Mouse (Mus musculus): ENCODE data around the gene Rph3a. TPM values are rescaled to one million over a fixed set of nuclear protein-coding genes. Genes with fewer than 3 reads are reported as not detected.

The Rph3a gene
- polyA plus RNA-seq, 2 experiments = 0.10 TPM; not detected in 1

GRCm38 (mm10) chr5:121009406-121009805 lies 486 bp downstream of the Rph3a start:
- ATAC-seq (ENCODE audit: low FRiP score, low read depth) (no peak), DNase-seq (ENCODE audit: low spot score) (peak; percentile 51)
- Histone ChIP-seq H3K4me3 (replicated peaks; ENCODE audit: low read length) (no peak overlapping the region), H3K4me1 (ENCODE audit: control insufficient read depth, insufficient read depth, low read length) (no peaks in the 10 kb centered on the region), H3K36me3 (ENCODE audit: control insufficient read depth, insufficient read depth, low read length) (no peaks in the 10 kb centered on the region), H3K4me2 (replicated peaks; ENCODE audit: low read depth, low read length, severe bottlenecking) (no peak overlapping the region), H3K9ac (ENCODE audit: low read depth, low read length, severe bottlenecking) (no peak overlapping the region), H3K9me3 (ENCODE audit: control insufficient read depth, low read length) (no peaks in the 10 kb centered on the region), H3K27ac (replicated peaks; ENCODE audit: low read depth, low read length) (no peak overlapping the region), H3K27me3 (ENCODE audit: control insufficient read depth, insufficient read depth, low read length) (peaks cover 5% of the 10 kb centered on the region; the same call in 1 of the 2 replicates)
- no peak for TF ChIP-seq POLR2A (IDR thresholded peaks at IDR 0.05; ENCODE audit: borderline replicate concordance, extremely low read depth, insufficient read depth, insufficient read length)
- under 1% methylated on average over 19 of the region's 19 CpGs for WGBS

- Histone ChIP-seq H3K4me3 (replicated peaks; ENCODE audit: low read length) (no peak overlapping the region), H3K4me1 (ENCODE audit: control insufficient read depth, insufficient read depth, low read length) (no peaks in the 10 kb centered on the region), H3K4me2 (replicated peaks; ENCODE audit: low read depth, low read length, severe bottlenecking) (no peak overlapping the region), H3K36me3 (ENCODE audit: control insufficient read depth, insufficient read depth, low read length) (no peaks in the 10 kb centered on the region), H3K9ac (ENCODE audit: low read depth, low read length, severe bottlenecking) (no peak overlapping the region), H3K9me3 (ENCODE audit: control insufficient read depth, low read length) (no peaks in the 10 kb centered on the region), H3K27me3 (ENCODE audit: control insufficient read depth, insufficient read depth, low read length) (peaks cover 5% of the 10 kb centered on the region), H3K27ac (replicated peaks; ENCODE audit: low read depth, low read length) (no peak overlapping the region)
- WGBS = 16% methylated on average over 15 of the region's 15 CpGs
- no peak for ATAC-seq (ENCODE audit: low FRiP score, low read depth)
- no peak for TF ChIP-seq POLR2A (IDR thresholded peaks at IDR 0.05; ENCODE audit: borderline replicate concordance, extremely low read depth, insufficient read depth, insufficient read length)
- no peak for DNase-seq (ENCODE audit: low spot score)
Measured at GRCm38 (mm10) chr5:121008411-121009239, 1.3 kb downstream of the Rph3a start.

GRCm38 (mm10) chr5:121007563-121007962 lies 2.3 kb downstream of the Rph3a start:
- no peak overlapping the region for H3K9ac ChIP-seq (ENCODE audit: low read depth, low read length, severe bottlenecking)
- WGBS = 60% methylated on average over 3 of the region's 3 CpGs
- H3K4me2 ChIP-seq (replicated peaks; ENCODE audit: low read depth, low read length, severe bottlenecking) = no peak overlapping the region
- TF ChIP-seq POLR2A (IDR thresholded peaks at IDR 0.05; ENCODE audit: borderline replicate concordance, extremely low read depth, insufficient read depth, insufficient read length) = no peak
- ATAC-seq (ENCODE audit: low FRiP score, low read depth) (no peak), DNase-seq (ENCODE audit: low spot score) (no peak)
- no peak overlapping the region for H3K27ac ChIP-seq (replicated peaks; ENCODE audit: low read depth, low read length)
- H3K4me1 ChIP-seq (ENCODE audit: control insufficient read depth, insufficient read depth, low read length) = no peaks in the 10 kb centered on the region
- no peak overlapping the region for H3K4me3 ChIP-seq (replicated peaks; ENCODE audit: low read length)
- peaks cover 5% of the 10 kb centered on the region for H3K27me3 ChIP-seq (ENCODE audit: control insufficient read depth, insufficient read depth, low read length)
- H3K36me3 ChIP-seq (ENCODE audit: control insufficient read depth, insufficient read depth, low read length) = no peaks in the 10 kb centered on the region
- H3K9me3 ChIP-seq (ENCODE audit: control insufficient read depth, low read length) = no peaks in the 10 kb centered on the region

GRCm38 (mm10) chr5:121007130-121007529 lies 2.8 kb downstream of the Rph3a start:
- no peaks in the 10 kb centered on the region for H3K4me1 ChIP-seq (ENCODE audit: control insufficient read depth, insufficient read depth, low read length)
- no peak overlapping the region for H3K4me2 ChIP-seq (replicated peaks; ENCODE audit: low read depth, low read length, severe bottlenecking)
- ATAC-seq (ENCODE audit: low FRiP score, low read depth) (no peak), DNase-seq (ENCODE audit: low spot score) (no peak)
- H3K27ac ChIP-seq (replicated peaks; ENCODE audit: low read depth, low read length) = no peak overlapping the region
- TF ChIP-seq POLR2A (IDR thresholded peaks at IDR 0.05; ENCODE audit: borderline replicate concordance, extremely low read depth, insufficient read depth, insufficient read length) = no peak
- WGBS = 74% methylated on average over 8 of the region's 8 CpGs
- H3K27me3 ChIP-seq (ENCODE audit: control insufficient read depth, insufficient read depth, low read length) = peaks cover 5% of the 10 kb centered on the region
- no peak overlapping the region for H3K4me3 ChIP-seq (replicated peaks; ENCODE audit: low read length)
- no peaks in the 10 kb centered on the region for H3K36me3 ChIP-seq (ENCODE audit: control insufficient read depth, insufficient read depth, low read length)
- H3K9ac ChIP-seq (ENCODE audit: low read depth, low read length, severe bottlenecking) = no peak overlapping the region
- H3K9me3 ChIP-seq (ENCODE audit: control insufficient read depth, low read length) = no peaks in the 10 kb centered on the region

GRCm38 (mm10) chr5:121006176-121006575 lies 3.7 kb downstream of the Rph3a start:
- no peaks in the 10 kb centered on the region for H3K9me3 ChIP-seq (ENCODE audit: control insufficient read depth, low read length)
- no peak for ATAC-seq (ENCODE audit: low FRiP score, low read depth)

More at GRCm38 (mm10) chr5:121006176-121006575, 3.7 kb downstream of the Rph3a start:
- H3K4me2 ChIP-seq (replicated peaks; ENCODE audit: low read depth, low read length, severe bottlenecking) = no peak overlapping the region
- WGBS = 69% methylated on average over 3 of the region's 4 CpGs
- H3K27ac ChIP-seq (replicated peaks; ENCODE audit: low read depth, low read length) = no peak overlapping the region
- H3K4me1 ChIP-seq (ENCODE audit: control insufficient read depth, insufficient read depth, low read length) = no peaks in the 10 kb centered on the region
- no peaks in the 10 kb centered on the region for H3K36me3 ChIP-seq (ENCODE audit: control insufficient read depth, insufficient read depth, low read length)
- no peak overlapping the region for H3K4me3 ChIP-seq (replicated peaks; ENCODE audit: low read length)
- peaks cover 5% of the 10 kb centered on the region for H3K27me3 ChIP-seq (ENCODE audit: control insufficient read depth, insufficient read depth, low read length)
- no peak for TF ChIP-seq POLR2A (IDR thresholded peaks at IDR 0.05; ENCODE audit: borderline replicate concordance, extremely low read depth, insufficient read depth, insufficient read length)
- no peak overlapping the region for H3K9ac ChIP-seq (ENCODE audit: low read depth, low read length, severe bottlenecking)
- no peak for DNase-seq (ENCODE audit: low spot score)
